Mouse (Mus musculus): ENCODE data around the gene Snrnp200.

GRCm38 (mm10) chr2:127208452-127208769, 225 bp downstream of the Snrnp200 start:
- no peak for TF ChIP-seq POLR2A (IDR thresholded peaks at IDR 0.05; ENCODE audit: borderline replicate concordance, low read depth, low read length)
- no peak for TF ChIP-seq CTCF (IDR thresholded peaks at IDR 0.05; ENCODE audit: low read depth, low read length)
